Mouse (Mus musculus) neural tube, embryonic 15.5 days (tissue): ENCODE data around the gene Kcnrg. TPM values are rescaled to one million over a fixed set of nuclear protein-coding genes. Genes with fewer than 3 reads are reported as not detected.
A peak's percentile ranks its signal among the peaks of the same experiment; 100 is the strongest.
"Not testable (repeated sequence)": the region's sequence is repeated elsewhere in the genome, so short reads cannot be mapped to it uniquely, and the experiment has no call there.

ENCODE experiments used
- ATAC-seq: fragments of 200-750 bp; cut with Nextera tagmentation; 2 replicates; pipeline ENCODE4 v1.8.0; 2017; ENCODE audit warnings: mild to moderate bottlenecking, moderate TSS enrichment, moderate library complexity; ENCODE audit not compliant: low FRiP score
- H3K27ac ChIP-seq: fragments of 300-500 bp; sonication (generic); replicated peaks from 2 replicates; pipeline ENCODE4 v1.5.1; 2015; ENCODE audit warnings: mild to moderate bottlenecking, inconsistent platforms
- H3K27me3 ChIP-seq: fragments of 300-500 bp; sonication (generic); replicated peaks from 2 replicates; pipeline ENCODE4 v1.6.1; 2015; ENCODE audit warnings: inconsistent platforms
- H3K36me3 ChIP-seq: fragments of 300-500 bp; sonication (generic); 2 replicates; pipeline ENCODE4 v1.6.1; 2015; ENCODE audit warnings: inconsistent platforms
- H3K4me1 ChIP-seq: fragments of 300-500 bp; sonication (generic); 2 replicates; pipeline ENCODE4 v1.6.1; 2015; ENCODE audit warnings: inconsistent platforms
- H3K4me2 ChIP-seq: fragments of 300-500 bp; sonication (generic); 2 replicates; pipeline ENCODE4 v1.6.1; 2015; ENCODE audit warnings: inconsistent platforms, mild to moderate bottlenecking, moderate library complexity
- H3K4me3 ChIP-seq: fragments of 300-500 bp; sonication (generic); replicated peaks from 2 replicates; pipeline ENCODE4 v1.5.1; 2015; ENCODE audit warnings: mild to moderate bottlenecking, inconsistent platforms
- H3K9ac ChIP-seq: fragments of 300-500 bp; sonication (generic); replicated peaks from 2 replicates; pipeline ENCODE4 v1.6.1; 2015; ENCODE audit warnings: mild to moderate bottlenecking, inconsistent platforms
- H3K9me3 ChIP-seq: fragments of 300-500 bp; sonication (generic); replicated peaks from 2 replicates; pipeline ENCODE4 v1.6.1; 2016; ENCODE audit warnings: inconsistent platforms
- WGBS: fragments of 180-500 bp; shearing (Covaris S2); methylation state at CpG from one replicate; pipeline ENCODE4 v1.1.7; 2015; ENCODE audit warnings: mixed read lengths; 5-methylcytosine and 5-hydroxymethylcytosine counted together
- polyA plus RNA-seq: library from polyadenylated mRNA; unstranded; fragments of >200 nt; fragmentation: Nextera tagmentation; extraction: Ambion mirVana; gene quantifications from 2 replicates; pipeline ENCODE4 v1.2.1, GENCODE M21; 2015

Kcnrg gene
- polyA plus RNA-seq, 1 experiment from 2014 or later: 2.1 TPM

- peaks cover 5% of the 10 kb centered on the region for H3K36me3 ChIP-seq
- peaks cover 29% of the 10 kb centered on the region for H3K4me1 ChIP-seq
- H3K9me3 ChIP-seq: no peaks in the 10 kb centered on the region
- peak overlapping the region; percentile 93 for H3K9ac ChIP-seq
- WGBS: 4% methylated on average over 44 of the region's 44 CpGs
- peak overlapping the region; percentile 81 for H3K4me3 ChIP-seq
- H3K27ac ChIP-seq: peak overlapping the region; percentile 84
- H3K4me2 ChIP-seq: peak overlapping the region; percentile 64
- H3K27me3 ChIP-seq: no peaks in the 10 kb centered on the region
- ATAC-seq: peak; percentile 98
Measured at GRCm38 (mm10) chr14:61599057-61599806, 8.0 kb upstream of the Kcnrg start.

GRCm38 (mm10) chr14:61601348-61601747, 5.9 kb upstream of the Kcnrg start:
- Histone ChIP-seq H3K9ac (no peak overlapping the region), H3K9me3 (no peaks in the 10 kb centered on the region), H3K27me3 (no peaks in the 10 kb centered on the region), H3K4me2 (peak overlapping the region; percentile 64), H3K36me3 (peaks cover 25% of the 10 kb centered on the region), H3K4me1 (peaks cover 29% of the 10 kb centered on the region), H3K27ac (no peak overlapping the region), H3K4me3 (no peak overlapping the region)
- no peak for ATAC-seq
- WGBS: 90% methylated on average over 9 of the region's 9 CpGs

GRCm38 (mm10) chr14:61603069-61603755, 4.0 kb upstream of the Kcnrg start:
- Histone ChIP-seq H3K36me3 (peaks cover 37% of the 10 kb centered on the region), H3K4me2 (no peak overlapping the region), H3K9ac (no peak overlapping the region), H3K4me1 (peaks cover 29% of the 10 kb centered on the region), H3K27me3 (no peaks in the 10 kb centered on the region), H3K27ac (no peak overlapping the region), H3K4me3 (no peak overlapping the region), H3K9me3 (no peaks in the 10 kb centered on the region)
- ATAC-seq: no peak
- WGBS: 61% methylated on average over 8 of the region's 8 CpGs

- Histone ChIP-seq H3K4me3 (no peak overlapping the region), H3K9ac (no peak overlapping the region), H3K27me3 (no peaks in the 10 kb centered on the region), H3K4me2 (no peak overlapping the region), H3K36me3 (peaks cover 40% of the 10 kb centered on the region), H3K9me3 (no peaks in the 10 kb centered on the region), H3K4me1 (peaks cover 28% of the 10 kb centered on the region), H3K27ac (no peak overlapping the region)
- no peak for ATAC-seq
- 84% methylated on average over 3 of the region's 3 CpGs for WGBS
Measured at GRCm38 (mm10) chr14:61604081-61604480, 3.2 kb upstream of the Kcnrg start.

GRCm38 (mm10) chr14:61606088-61606487, 1.2 kb upstream of the Kcnrg start:
- ATAC-seq, H3K4me2 ChIP-seq, H3K27me3 ChIP-seq, H3K9ac ChIP-seq, H3K9me3 ChIP-seq, H3K4me3 ChIP-seq, H3K27ac ChIP-seq: not testable (repeated sequence)
- WGBS: 93% methylated on average over 2 of the region's 2 CpGs
- Histone ChIP-seq H3K36me3 (peaks cover 40% of the 10 kb centered on the region), H3K4me1 (peaks cover 16% of the 10 kb centered on the region)

GRCm38 (mm10) chr14:61611766-61612165, 4.5 kb downstream of the Kcnrg start:
- H3K9me3 ChIP-seq: no peaks in the 10 kb centered on the region
- H3K27me3 ChIP-seq: no peaks in the 10 kb centered on the region
- WGBS: 93% methylated on average over 5 of the region's 5 CpGs
- no peaks in the 10 kb centered on the region for H3K4me1 ChIP-seq
- ATAC-seq: no peak
- no peak overlapping the region for H3K4me3 ChIP-seq
- H3K4me2 ChIP-seq: no peak overlapping the region
- H3K36me3 ChIP-seq: peaks cover 14% of the 10 kb centered on the region
- no peak overlapping the region for H3K27ac ChIP-seq
- H3K9ac ChIP-seq: no peak overlapping the region

GRCm38 (mm10) chr14:61613319-61613718, 6.1 kb downstream of the Kcnrg start:
- Histone ChIP-seq H3K4me3 (no peak overlapping the region), H3K4me2 (no peak overlapping the region), H3K27ac (no peak overlapping the region), H3K9me3 (no peaks in the 10 kb centered on the region), H3K27me3 (no peaks in the 10 kb centered on the region), H3K36me3 (0 out of 2 replicates have a peak, but pooled peaks cover 6% of the 10 kb centered on the region), H3K4me1 (no peaks in the 10 kb centered on the region), H3K9ac (no peak overlapping the region)
- no peak for ATAC-seq
- 95% methylated on average over 2 of the region's 2 CpGs for WGBS

- no peak overlapping the region for H3K27ac ChIP-seq
- ATAC-seq: no peak
- H3K36me3 ChIP-seq: no peaks in the 10 kb centered on the region
- no peak overlapping the region for H3K4me3 ChIP-seq
- no peaks in the 10 kb centered on the region for H3K9me3 ChIP-seq
- WGBS: 98% methylated on average over 2 of the region's 2 CpGs
- no peak overlapping the region for H3K4me2 ChIP-seq
- H3K4me1 ChIP-seq: no peaks in the 10 kb centered on the region
- no peak overlapping the region for H3K9ac ChIP-seq
- no peaks in the 10 kb centered on the region for H3K27me3 ChIP-seq
Measured at GRCm38 (mm10) chr14:61620371-61620770, 13.1 kb downstream of the Kcnrg start.

GRCm38 (mm10) chr14:61635969-61636368, 28.7 kb downstream of the Kcnrg start:
- Histone ChIP-seq H3K4me1 (no peaks in the 10 kb centered on the region), H3K4me2 (no peak overlapping the region), H3K36me3 (no peaks in the 10 kb centered on the region), H3K9me3 (no peaks in the 10 kb centered on the region), H3K4me3 (no peak overlapping the region), H3K9ac (no peak overlapping the region), H3K27me3 (no peaks in the 10 kb centered on the region), H3K27ac (no peak overlapping the region)
- ATAC-seq: no peak

- Histone ChIP-seq H3K36me3 (no peaks in the 10 kb centered on the region), H3K27ac (no peak overlapping the region), H3K9ac (no peak overlapping the region), H3K9me3 (no peaks in the 10 kb centered on the region), H3K4me3 (no peak overlapping the region), H3K27me3 (no peaks in the 10 kb centered on the region), H3K4me2 (no peak overlapping the region), H3K4me1 (0 out of 2 replicates have a peak, but pooled peaks cover 4% of the 10 kb centered on the region)
- WGBS: 52% methylated on average over 1 of the region's 1 CpGs
- ATAC-seq: no peak
Measured at GRCm38 (mm10) chr14:61642668-61643067, 35.4 kb downstream of the Kcnrg start.

GRCm38 (mm10) chr14:61645547-61645946, 38.3 kb downstream of the Kcnrg start:
- no peak overlapping the region for H3K9ac ChIP-seq
- 30% methylated on average over 1 of the region's 1 CpGs for WGBS
- H3K27ac ChIP-seq: no peak overlapping the region
- H3K4me1 ChIP-seq: peaks cover 13% of the 10 kb centered on the region
- H3K9me3 ChIP-seq: no peaks in the 10 kb centered on the region
- no peak for ATAC-seq
- no peak overlapping the region for H3K4me3 ChIP-seq
- no peaks in the 10 kb centered on the region for H3K36me3 ChIP-seq
- H3K4me2 ChIP-seq: no peak overlapping the region
- no peaks in the 10 kb centered on the region for H3K27me3 ChIP-seq
